Mouse (Mus musculus) bone marrow macrophage, adult 2 months (primary cell): ENCODE data around the gene Daam2. TPM values are rescaled to one million over a fixed set of nuclear protein-coding genes. Genes with fewer than 3 reads are reported as not detected.

Experiments used
- H3K27ac ChIP-seq: 2 replicates; pipeline ENCODE4 v1.5.1; 2012; ENCODE audit warnings: low read depth, low read length; ENCODE audit not compliant: insufficient read depth
- H3K4me1 ChIP-seq: 2 replicates; pipeline ENCODE4 v1.6.1; 2012; ENCODE audit warnings: low read length; ENCODE audit not compliant: control insufficient read depth, insufficient read depth
- H3K4me3 ChIP-seq: 2 replicates; pipeline ENCODE4 v1.5.1; 2012; ENCODE audit warnings: mild to moderate bottlenecking, low read length, moderate library complexity; ENCODE audit not compliant: insufficient read depth
- CTCF ChIP-seq: IDR thresholded peaks from 2 replicates; pipeline ENCODE4 v1.5.1; 2012; ENCODE audit warnings: low read depth, mild to moderate bottlenecking, low read length, moderate library complexity
- POLR2A ChIP-seq: IDR thresholded peaks from 2 replicates; pipeline ENCODE4 v1.6.1; 2012; ENCODE audit warnings: mild to moderate bottlenecking, low read depth, low read length, borderline replicate concordance
- polyA plus RNA-seq: library from polyadenylated mRNA; stranded (reverse); fragments of >200 nt; gene quantifications from 2 replicates; pipeline ENCODE4 v1.2.4, GENCODE M21; 2012; ENCODE audit not compliant: missing spikeins, insufficient read depth, insufficient read length

The Daam2 gene
- polyA plus RNA-seq, 1 experiment, result not detected

DNA sequence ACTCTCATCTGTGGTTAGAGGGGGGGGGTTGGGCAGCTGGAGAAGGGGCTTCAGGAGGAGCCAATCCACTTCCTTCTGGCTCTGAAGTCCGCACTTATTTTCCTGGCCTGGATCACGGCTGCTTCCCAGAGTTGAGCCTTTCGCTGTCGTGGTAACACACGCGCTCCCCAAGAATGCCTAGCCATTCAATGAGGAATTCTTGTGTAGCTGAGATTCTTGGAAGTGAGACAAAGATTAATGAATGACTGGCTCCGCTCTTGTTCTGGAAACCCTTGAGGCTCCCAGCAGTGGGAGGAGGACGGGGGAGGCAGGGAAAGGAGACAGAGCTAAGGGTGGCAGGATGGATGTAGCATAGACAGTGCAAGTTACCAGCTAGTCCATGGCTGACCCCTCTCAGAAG is 24.9 kb downstream of the Daam2 start:
- no peak for TF ChIP-seq POLR2A
- no peak for TF ChIP-seq CTCF
- Histone ChIP-seq H3K27ac (no peak overlapping the region), H3K4me3 (no peak overlapping the region), H3K4me1 (no peaks in the 10 kb centered on the region)

DNA sequence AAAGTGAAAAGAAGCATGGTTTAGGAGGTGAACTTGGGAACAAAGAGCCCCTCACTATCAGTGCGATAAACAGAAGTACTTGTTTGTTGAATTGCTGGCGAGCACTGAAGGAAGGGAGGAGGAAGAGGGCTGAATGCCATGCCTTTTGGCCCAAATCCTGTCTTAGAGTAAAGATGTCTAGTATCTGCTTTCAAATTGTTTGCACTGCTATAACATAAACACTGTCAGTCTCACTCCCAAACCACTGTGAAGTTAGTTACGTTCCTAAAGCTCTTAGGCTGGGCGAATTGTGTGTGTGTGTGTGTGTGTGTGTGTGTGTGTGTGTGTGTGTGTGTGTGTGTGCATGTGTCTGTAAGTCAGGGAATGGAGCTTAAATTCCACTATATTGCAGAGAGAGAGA is 28.6 kb downstream of the Daam2 start:
- H3K4me1 ChIP-seq, result no peaks in the 10 kb centered on the region
- no peak overlapping the region for H3K4me3 ChIP-seq
- no peak for TF ChIP-seq CTCF
- TF ChIP-seq POLR2A, result no peak
- no peak overlapping the region for H3K27ac ChIP-seq

DNA sequence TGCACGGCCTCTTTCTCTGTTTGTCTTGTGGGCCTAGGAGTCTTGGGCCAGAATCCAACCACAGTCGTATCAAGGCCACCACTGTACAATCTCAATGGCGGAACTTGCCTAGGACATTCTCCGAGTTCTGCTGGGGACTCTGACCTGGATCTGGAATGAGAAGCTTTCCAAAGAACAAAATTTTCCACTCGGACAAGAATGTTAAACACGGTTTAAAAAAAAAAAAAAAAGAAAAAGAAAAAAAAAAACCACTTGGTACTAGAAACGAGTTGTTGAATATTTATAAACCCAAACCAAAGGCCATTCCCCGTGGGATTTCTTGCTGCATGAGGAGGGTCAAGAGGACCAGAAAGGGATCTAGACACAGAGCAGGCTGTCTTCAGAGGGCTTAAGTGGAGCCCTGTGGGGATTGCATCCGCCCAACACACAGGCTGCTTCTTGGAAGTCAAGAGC is 29.9 kb downstream of the Daam2 start:
- Histone ChIP-seq H3K4me1 (no peaks in the 10 kb centered on the region), H3K27ac (no peak overlapping the region), H3K4me3 (no peak overlapping the region)
- TF ChIP-seq POLR2A, result no peak
- no peak for TF ChIP-seq CTCF

DNA sequence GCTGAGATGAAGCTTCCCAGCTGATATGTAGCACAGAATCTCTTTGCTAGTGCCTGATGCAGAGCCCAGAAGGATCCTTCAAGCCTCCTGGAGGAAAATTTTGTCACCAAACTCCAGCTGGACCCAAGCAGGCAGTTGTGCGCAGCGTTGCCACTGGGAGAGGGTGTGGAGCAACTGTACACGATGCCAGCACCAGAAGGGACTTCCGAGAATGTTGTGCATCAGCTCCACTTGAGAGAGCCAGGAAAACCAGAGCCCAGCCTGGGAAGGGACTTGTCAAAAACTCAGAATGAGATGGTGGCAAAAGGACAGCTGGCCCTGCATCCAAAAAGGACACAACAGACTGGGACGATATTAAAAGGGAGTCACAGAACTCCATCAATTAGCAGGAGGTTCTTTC is 32.5 kb downstream of the Daam2 start:
- H3K4me1 ChIP-seq, result no peaks in the 10 kb centered on the region
- TF ChIP-seq CTCF (no peak), POLR2A (no peak)
- H3K4me3 ChIP-seq, result no peak overlapping the region
- no peak overlapping the region for H3K27ac ChIP-seq

DNA sequence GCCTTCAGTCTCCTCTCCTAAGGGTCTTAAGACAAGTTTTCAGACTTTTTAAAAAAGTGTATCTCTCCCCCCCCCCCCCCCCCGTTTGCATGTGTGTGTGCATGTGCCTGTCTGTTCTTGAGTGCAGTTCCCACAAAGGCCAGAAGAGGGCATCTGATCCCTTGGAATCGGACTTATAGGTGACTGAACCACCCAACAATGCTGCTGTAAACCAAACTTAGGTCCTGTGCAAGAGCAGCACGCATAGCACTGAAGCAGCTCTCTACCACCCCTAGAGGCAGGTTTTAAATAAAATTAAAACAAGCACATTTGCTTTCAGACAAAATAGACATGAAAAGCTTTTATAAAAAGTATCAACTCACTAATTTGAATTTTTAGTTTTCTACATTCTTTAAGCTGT is 33.9 kb downstream of the Daam2 start:
- TF ChIP-seq POLR2A (no peak), CTCF (peak; percentile 20; the same call in 1 of the 2 replicates)

DNA sequence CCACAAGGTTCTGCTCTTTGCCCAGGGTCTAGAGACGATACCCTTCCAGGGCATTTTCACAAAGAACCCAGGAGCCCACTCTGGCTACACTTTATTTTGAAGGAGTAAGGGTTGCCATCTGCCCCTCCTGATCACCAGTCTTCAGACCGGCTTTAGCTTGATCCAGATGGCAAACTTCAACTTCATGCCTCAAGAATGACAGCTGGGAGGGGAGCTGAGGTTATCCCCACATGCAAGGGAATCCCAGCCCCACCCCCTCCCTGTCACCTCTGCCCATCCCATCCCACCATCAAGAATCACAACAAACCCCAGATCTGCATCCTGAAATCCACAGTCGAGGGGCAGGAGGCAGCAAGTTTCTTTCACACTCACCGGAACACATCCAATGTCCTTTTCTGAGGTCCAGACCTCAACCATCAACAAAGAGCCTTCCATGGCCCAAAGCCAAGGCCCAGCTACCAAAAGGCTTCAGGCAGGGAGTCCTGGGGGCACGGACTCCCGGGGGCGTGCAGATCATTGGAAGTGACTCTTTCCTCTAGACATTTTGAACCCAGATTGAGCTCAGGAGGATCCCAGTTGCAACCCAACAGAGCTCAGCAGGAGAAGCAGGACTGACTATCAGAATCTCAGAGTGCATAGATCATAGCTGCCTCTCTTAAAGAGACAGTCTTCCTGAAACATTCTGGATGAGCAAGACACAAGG is 35.5 kb downstream of the Daam2 start:
- no peak overlapping the region for H3K4me3 ChIP-seq
- TF ChIP-seq CTCF (no peak), POLR2A (no peak)
- no peaks in the 10 kb centered on the region for H3K4me1 ChIP-seq

More for the DNA sequence above, 33.9 kb downstream of the Daam2 start:
- Histone ChIP-seq H3K4me1 (no peaks in the 10 kb centered on the region), H3K27ac (no peak overlapping the region), H3K4me3 (no peak overlapping the region)

DNA sequence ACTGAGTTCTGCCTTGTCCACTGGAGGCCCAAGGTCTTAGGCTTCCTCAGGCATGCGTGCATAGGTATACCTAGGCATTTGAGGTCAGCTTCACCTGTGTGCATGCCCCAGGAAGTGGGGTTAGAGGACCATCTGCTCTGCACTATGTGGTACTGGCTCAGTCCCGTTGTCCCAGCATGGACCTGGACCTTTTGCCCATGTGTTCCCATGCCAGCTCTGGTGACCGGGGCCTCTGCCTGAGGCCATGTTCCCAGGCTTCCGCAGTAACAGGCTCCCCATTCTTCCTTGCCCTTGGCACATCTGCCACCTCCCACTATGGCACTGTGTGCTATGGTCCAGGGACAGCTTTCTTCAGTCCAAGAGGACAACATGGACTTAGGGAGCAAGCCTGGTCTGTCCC is 36.1 kb downstream of the Daam2 start:
- TF ChIP-seq POLR2A (no peak), CTCF (no peak)
- no peak overlapping the region for H3K27ac ChIP-seq
- H3K4me1 ChIP-seq, result no peaks in the 10 kb centered on the region
- H3K4me3 ChIP-seq, result no peak overlapping the region

More for the DNA sequence above, 35.5 kb downstream of the Daam2 start:
- no peak overlapping the region for H3K27ac ChIP-seq

DNA sequence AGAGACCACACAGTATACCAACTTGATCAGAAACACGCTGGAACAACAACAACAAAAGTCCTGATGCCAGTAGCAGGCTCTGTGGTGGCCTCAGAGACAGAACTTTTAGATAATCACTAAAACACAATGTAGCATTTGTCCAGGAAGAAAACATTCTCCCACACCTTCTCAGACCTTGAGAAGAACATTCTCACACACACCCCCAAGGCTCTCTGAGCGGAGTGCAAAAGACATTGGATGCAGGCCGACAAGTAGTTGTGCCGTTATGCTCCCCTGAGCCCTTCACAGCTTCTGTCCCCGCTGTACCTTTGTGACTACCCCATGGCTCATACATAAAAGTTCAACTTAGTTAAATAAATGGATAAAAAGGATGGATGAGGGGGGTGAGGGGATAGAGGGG is 37.6 kb downstream of the Daam2 start:
- no peak overlapping the region for H3K27ac ChIP-seq
- H3K4me1 ChIP-seq, result no peaks in the 10 kb centered on the region
- no peak overlapping the region for H3K4me3 ChIP-seq
- no peak for TF ChIP-seq POLR2A
- no peak for TF ChIP-seq CTCF

DNA sequence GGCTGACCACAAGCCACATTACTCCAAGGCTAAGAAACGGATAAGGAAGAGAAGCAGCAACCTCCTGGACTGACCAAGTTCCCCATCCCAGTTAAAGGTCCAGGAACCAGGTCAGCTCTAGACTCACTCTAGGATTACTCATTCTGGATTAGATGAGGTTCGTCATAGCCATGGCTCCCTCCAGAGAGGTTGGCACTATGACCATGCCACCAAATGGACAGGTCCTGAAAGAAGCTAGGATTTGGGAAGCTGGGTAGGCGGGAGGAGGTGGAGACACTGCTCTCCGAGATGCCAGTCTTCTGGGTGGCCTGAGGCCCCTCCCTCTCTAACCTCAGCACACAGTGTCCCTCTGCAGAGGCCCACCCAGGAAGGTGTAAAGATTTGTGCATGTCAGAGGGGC is 38.2 kb downstream of the Daam2 start:
- H3K4me3 ChIP-seq, result no peak overlapping the region
- no peaks in the 10 kb centered on the region for H3K4me1 ChIP-seq
- H3K27ac ChIP-seq, result no peak overlapping the region
- TF ChIP-seq CTCF, result no peak
- no peak for TF ChIP-seq POLR2A

DNA sequence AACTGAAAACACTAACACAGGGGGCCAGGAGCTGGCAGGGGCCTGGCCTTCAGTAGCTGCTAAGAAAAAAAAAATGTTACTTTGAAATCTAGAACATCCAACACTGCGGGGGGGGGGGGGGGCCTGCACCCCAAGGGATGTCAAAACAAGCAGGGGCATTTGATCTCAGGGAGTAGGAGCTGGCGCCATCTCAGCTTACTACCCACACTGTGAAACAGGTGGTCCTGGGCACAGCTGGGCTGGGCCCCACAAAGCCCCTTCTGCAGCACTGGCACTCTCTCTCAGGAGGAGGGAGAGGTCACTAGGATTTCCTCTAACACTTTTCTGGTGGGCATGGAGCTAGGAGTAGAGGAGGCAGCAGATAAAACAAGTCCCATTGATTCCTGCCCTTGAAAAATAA is 39.6 kb downstream of the Daam2 start:
- no peak overlapping the region for H3K4me3 ChIP-seq
- TF ChIP-seq POLR2A, result no peak
- TF ChIP-seq CTCF, result no peak
- no peaks in the 10 kb centered on the region for H3K4me1 ChIP-seq
- H3K27ac ChIP-seq, result no peak overlapping the region
